Mouse (Mus musculus): Measurements from ENCODE around the gene Lag3. TPM values are rescaled to one million over a fixed set of nuclear protein-coding genes. Genes with fewer than 3 reads are reported as not detected.

Gene Lag3
- polyA plus RNA-seq, 1 experiment = 7.6 TPM

GRCm38 (mm10) chr6:124913214-124913613 is 1.7 kb upstream of the Lag3 start:
- no peaks in the 10 kb centered on the region; the same call in none of the 2 replicates for H3K4me1 ChIP-seq (ENCODE audit: control insufficient read depth, insufficient read depth, low read length)
- TF ChIP-seq CTCF (IDR thresholded peaks at IDR 0.05; ENCODE audit: control insufficient read depth, insufficient read depth, low read length) = no peak
- no peak for TF ChIP-seq POLR2A (IDR thresholded peaks at IDR 0.05; ENCODE audit: borderline replicate concordance, control insufficient read depth, low read depth, low read length)
- 34% methylated on average over 6 of the region's 6 CpGs for WGBS
- no peak overlapping the region for H3K4me3 ChIP-seq (replicated peaks; ENCODE audit: control insufficient read depth, low read depth, low read length)
- no peak overlapping the region for H3K27ac ChIP-seq (ENCODE audit: control insufficient read depth, insufficient read depth, low read depth, low read length, poor library complexity)

DNA sequence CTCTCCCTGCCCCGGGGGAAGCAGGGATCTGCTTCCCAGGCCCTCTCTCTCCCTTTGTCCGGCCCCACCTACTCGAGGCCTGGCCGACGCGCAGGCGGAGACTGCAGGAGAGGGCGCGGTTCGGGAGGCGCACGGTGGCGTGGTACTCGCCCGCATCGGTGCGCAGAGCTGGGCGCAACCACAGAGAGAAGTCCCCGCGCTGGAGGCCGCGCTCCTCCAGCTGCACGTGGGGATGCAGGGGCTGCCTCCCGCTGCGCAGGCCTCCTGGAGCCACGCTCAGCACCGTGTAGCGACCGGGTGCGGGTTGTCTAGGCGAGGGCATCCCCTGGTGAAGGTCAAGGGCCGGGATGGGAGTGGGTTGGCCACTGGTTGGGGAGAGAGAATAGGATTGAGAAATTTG is 1.5 kb downstream of the Lag3 start:
- WGBS = 11% methylated on average over 32 of the region's 32 CpGs
- Histone ChIP-seq H3K4me1 (ENCODE audit: control insufficient read depth, insufficient read depth, low read length) (peaks cover 2% of the 10 kb centered on the region), H3K4me3 (replicated peaks; ENCODE audit: control insufficient read depth, low read depth, low read length) (no peak overlapping the region), H3K27ac (ENCODE audit: control insufficient read depth, insufficient read depth, low read depth, low read length, poor library complexity) (no peak overlapping the region)
- TF ChIP-seq CTCF (IDR thresholded peaks at IDR 0.05; ENCODE audit: control insufficient read depth, insufficient read depth, low read length) (no peak), POLR2A (IDR thresholded peaks at IDR 0.05; ENCODE audit: borderline replicate concordance, control insufficient read depth, low read depth, low read length) (no peak)

GRCm38 (mm10) chr6:124907767-124908166 is 3.7 kb downstream of the Lag3 start:
- TF ChIP-seq CTCF (IDR thresholded peaks at IDR 0.05; ENCODE audit: control insufficient read depth, insufficient read depth, low read length) (no peak), POLR2A (IDR thresholded peaks at IDR 0.05; ENCODE audit: borderline replicate concordance, control insufficient read depth, low read depth, low read length) (no peak)
- Histone ChIP-seq H3K4me3 (replicated peaks; ENCODE audit: control insufficient read depth, low read depth, low read length) (no peak overlapping the region), H3K4me1 (ENCODE audit: control insufficient read depth, insufficient read depth, low read length) (peaks cover 2% of the 10 kb centered on the region), H3K27ac (ENCODE audit: control insufficient read depth, insufficient read depth, low read depth, low read length, poor library complexity) (no peak overlapping the region)
- WGBS = 11% methylated on average over 1 of the region's 1 CpGs

DNA sequence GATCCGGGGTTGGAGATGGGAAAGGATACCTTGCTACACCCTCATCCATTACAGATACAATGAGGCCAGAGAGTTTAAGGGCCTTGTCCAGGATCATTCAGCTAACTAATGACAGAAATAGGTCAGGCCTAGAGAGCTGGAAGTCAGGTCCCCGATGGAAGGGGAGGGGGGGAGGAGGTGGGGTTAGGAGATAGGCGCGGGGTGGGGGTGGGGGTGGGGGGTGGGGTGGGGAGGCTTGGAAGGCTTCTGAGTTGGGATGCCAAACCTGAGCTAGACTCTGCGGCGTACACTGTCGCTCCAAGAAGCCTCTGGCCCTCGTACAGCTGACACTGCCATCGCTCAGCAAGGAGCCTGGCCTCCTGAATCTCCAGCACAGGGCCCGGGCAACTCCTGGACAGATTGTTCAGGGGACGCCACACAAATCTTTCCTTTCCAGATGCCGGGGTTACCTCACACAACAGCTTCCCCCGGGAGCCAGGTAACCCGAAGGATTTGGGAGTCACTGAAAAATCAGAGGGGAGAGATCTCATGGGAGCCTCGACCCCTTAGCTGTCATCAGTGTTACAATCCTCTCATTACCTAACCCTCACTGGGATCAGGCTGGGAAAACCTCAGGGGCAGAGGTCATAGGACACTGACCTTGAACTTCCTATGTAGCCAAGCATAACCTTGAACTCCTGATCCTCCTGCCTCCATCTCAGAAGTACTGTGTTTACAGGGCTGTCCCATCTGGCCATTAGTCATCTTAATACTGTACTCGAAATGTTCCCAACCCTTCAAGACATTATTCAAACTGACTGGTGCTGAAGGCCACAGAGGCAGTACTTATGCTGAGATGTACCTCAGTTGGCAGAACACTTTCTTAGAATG is 6.3 kb downstream of the Lag3 start:
- 82% methylated on average over 14 of the region's 16 CpGs for WGBS
- Histone ChIP-seq H3K27ac (ENCODE audit: control insufficient read depth, insufficient read depth, low read depth, low read length, poor library complexity) (no peak overlapping the region), H3K4me1 (ENCODE audit: control insufficient read depth, insufficient read depth, low read length) (peaks cover 2% of the 10 kb centered on the region), H3K4me3 (replicated peaks; ENCODE audit: control insufficient read depth, low read depth, low read length) (no peak overlapping the region)
- no peak for TF ChIP-seq CTCF (IDR thresholded peaks at IDR 0.05; ENCODE audit: control insufficient read depth, insufficient read depth, low read length)
- TF ChIP-seq POLR2A (IDR thresholded peaks at IDR 0.05; ENCODE audit: borderline replicate concordance, control insufficient read depth, low read depth, low read length) = no peak

DNA sequence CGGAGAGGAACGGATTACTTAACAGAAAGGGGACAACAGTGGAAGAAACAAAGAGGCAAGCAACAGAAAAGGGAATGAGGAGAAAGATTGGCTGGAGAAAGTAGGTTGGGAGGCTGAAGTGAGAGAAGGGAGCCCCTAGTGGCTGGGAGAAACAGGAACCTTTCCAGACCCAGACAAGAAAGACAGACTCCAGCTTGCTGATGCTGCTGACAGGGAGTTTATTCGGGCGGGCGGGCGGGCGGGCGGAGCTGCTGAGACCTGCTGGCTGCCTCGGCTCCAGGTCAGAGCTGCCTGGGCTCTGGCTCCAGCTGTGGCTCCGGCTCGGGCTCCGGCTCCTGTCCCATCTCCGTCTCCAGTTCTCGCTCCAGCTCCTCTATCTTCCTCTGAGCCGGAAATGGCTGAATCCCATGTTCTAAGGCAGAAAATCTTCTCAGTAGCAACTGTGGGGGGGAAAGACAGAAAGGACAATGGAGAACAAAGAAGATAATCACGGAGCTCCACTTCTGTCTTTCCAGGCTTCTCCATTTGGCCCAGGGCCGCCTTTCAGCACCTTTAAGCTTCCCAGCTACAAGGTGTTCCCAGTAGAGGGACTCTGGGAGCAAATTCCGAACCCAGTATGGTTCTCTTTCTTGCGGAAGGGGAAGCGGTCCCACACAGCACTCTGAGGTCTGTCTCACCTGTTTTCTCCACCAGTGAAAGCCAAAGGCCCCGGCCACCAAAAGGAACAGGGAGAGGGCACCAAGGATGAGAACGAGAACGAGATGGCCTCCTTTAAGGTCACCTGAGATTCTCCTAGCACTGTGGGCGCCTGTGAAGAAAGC is 7.1 kb downstream of the Lag3 start:
- 39% methylated on average over 24 of the region's 24 CpGs for WGBS
- Histone ChIP-seq H3K4me1 (ENCODE audit: control insufficient read depth, insufficient read depth, low read length) (peaks cover 2% of the 10 kb centered on the region), H3K27ac (ENCODE audit: control insufficient read depth, insufficient read depth, low read depth, low read length, poor library complexity) (peak overlapping the region; percentile 11; the same call in 1 of the 2 replicates), H3K4me3 (replicated peaks; ENCODE audit: control insufficient read depth, low read depth, low read length) (peak overlapping the region; percentile 67)
- TF ChIP-seq CTCF (IDR thresholded peaks at IDR 0.05; ENCODE audit: control insufficient read depth, insufficient read depth, low read length) (peak; percentile 60), POLR2A (IDR thresholded peaks at IDR 0.05; ENCODE audit: borderline replicate concordance, control insufficient read depth, low read depth, low read length) (no peak)

GRCm38 (mm10) chr6:124903580-124904151 is 7.8 kb downstream of the Lag3 start:
- peak; percentile 97 for TF ChIP-seq CTCF (IDR thresholded peaks at IDR 0.05; ENCODE audit: control insufficient read depth, insufficient read depth, low read length)
- TF ChIP-seq POLR2A (IDR thresholded peaks at IDR 0.05; ENCODE audit: borderline replicate concordance, control insufficient read depth, low read depth, low read length) = no peak
- H3K4me1 ChIP-seq (ENCODE audit: control insufficient read depth, insufficient read depth, low read length) = peaks cover 2% of the 10 kb centered on the region
- WGBS = under 1% methylated on average over 23 of the region's 23 CpGs
- peak overlapping the region; percentile 67 for H3K4me3 ChIP-seq (replicated peaks; ENCODE audit: control insufficient read depth, low read depth, low read length)
- peak overlapping the region; percentile 11 for H3K27ac ChIP-seq (ENCODE audit: control insufficient read depth, insufficient read depth, low read depth, low read length, poor library complexity)

DNA sequence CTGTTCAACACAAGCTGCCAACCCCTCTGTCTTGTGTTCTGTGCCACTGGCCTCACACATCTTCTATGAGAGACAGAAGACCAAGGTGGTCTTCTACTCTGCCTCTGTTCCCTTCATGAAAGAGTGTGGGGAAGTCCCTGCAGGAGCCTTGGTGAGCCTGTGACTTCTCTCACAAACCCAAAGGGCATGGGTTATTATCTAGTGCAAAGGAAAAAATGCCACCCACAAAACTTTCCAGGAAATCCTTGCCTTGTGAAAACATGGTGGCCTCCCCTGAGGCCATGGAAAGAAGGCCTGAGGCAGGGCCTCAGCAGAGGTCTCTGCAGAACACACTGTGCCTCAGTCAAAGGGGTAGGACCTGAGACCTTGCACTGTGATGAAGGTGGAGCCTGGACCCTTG is 9.7 kb downstream of the Lag3 start:
- Histone ChIP-seq H3K27ac (ENCODE audit: control insufficient read depth, insufficient read depth, low read depth, low read length, poor library complexity) (no peak overlapping the region), H3K4me1 (ENCODE audit: control insufficient read depth, insufficient read depth, low read length) (peaks cover 2% of the 10 kb centered on the region; the same call in 1 of the 2 replicates), H3K4me3 (replicated peaks; ENCODE audit: control insufficient read depth, low read depth, low read length) (no peak overlapping the region)
- TF ChIP-seq CTCF (IDR thresholded peaks at IDR 0.05; ENCODE audit: control insufficient read depth, insufficient read depth, low read length) (no peak), POLR2A (IDR thresholded peaks at IDR 0.05; ENCODE audit: borderline replicate concordance, control insufficient read depth, low read depth, low read length) (no peak)

Measured in bone marrow, adult 2 months (tissue).